Mouse (Mus musculus): Measurements from ENCODE around the gene Zmynd8. TPM values are rescaled to one million over a fixed set of nuclear protein-coding genes. Genes with fewer than 3 reads are reported as not detected.

Zmynd8 gene
- polyA plus RNA-seq, 1 experiment = 75.2 TPM

DNA sequence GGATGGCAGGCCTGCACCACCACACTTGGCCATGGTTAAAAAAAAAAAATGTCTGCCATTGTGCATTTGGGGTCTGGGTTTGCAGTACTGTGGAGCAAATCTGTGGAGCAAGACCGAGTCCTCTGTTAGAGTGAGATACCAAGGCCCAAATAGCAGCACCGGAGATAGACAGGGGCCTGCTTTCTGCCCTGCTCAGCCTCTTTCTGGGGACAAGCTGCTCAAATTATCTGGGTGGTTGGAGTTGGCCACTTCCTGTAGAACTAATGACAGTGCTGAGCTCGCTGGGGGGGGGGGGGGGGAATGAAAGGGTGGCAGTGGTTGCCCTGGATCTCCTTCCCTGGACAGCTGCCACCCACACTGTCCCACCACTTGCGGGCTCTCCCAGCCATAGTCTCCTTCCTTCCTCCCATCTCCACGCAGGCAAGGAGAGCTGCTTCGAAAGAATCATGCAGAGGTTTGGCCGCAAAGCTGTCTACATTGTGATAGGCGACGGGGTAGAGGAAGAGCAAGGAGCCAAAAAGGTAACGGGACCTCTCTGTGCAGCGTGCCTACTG lies 129.9 kb downstream of the Zmynd8 start:
- TF ChIP-seq POLR2A (IDR thresholded peaks at IDR 0.05; ENCODE audit: borderline replicate concordance, control insufficient read depth, low read depth, low read length) (no peak), CTCF (IDR thresholded peaks at IDR 0.05; ENCODE audit: control insufficient read depth, insufficient read depth, low read length) (no peak)
- WGBS = 5% methylated on average over 11 of the region's 11 CpGs
- H3K4me1 ChIP-seq (ENCODE audit: control insufficient read depth, insufficient read depth, low read length) = no peaks in the 10 kb centered on the region
- no peak overlapping the region for H3K27ac ChIP-seq (ENCODE audit: control insufficient read depth, insufficient read depth, low read depth, low read length, poor library complexity)
- no peak overlapping the region for H3K4me3 ChIP-seq (replicated peaks; ENCODE audit: control insufficient read depth, low read depth, low read length)

GRCm38 (mm10) chr2:165759421-165759985 lies 139.3 kb downstream of the Zmynd8 start:
- TF ChIP-seq CTCF (IDR thresholded peaks at IDR 0.05; ENCODE audit: control insufficient read depth, insufficient read depth, low read length) (no peak), POLR2A (IDR thresholded peaks at IDR 0.05; ENCODE audit: borderline replicate concordance, control insufficient read depth, low read depth, low read length) (no peak)

GRCm38 (mm10) chr2:165758534-165758933 lies 140.3 kb downstream of the Zmynd8 start:
- Histone ChIP-seq H3K27ac (ENCODE audit: control insufficient read depth, insufficient read depth, low read depth, low read length, poor library complexity) (no peak overlapping the region), H3K4me3 (replicated peaks; ENCODE audit: control insufficient read depth, low read depth, low read length) (no peak overlapping the region), H3K4me1 (ENCODE audit: control insufficient read depth, insufficient read depth, low read length) (no peaks in the 10 kb centered on the region)
- 61% methylated on average over 5 of the region's 5 CpGs for WGBS
- TF ChIP-seq CTCF (IDR thresholded peaks at IDR 0.05; ENCODE audit: control insufficient read depth, insufficient read depth, low read length) (no peak), POLR2A (IDR thresholded peaks at IDR 0.05; ENCODE audit: borderline replicate concordance, control insufficient read depth, low read depth, low read length) (no peak)

More at GRCm38 (mm10) chr2:165759421-165759985, 139.3 kb downstream of the Zmynd8 start:
- Histone ChIP-seq H3K4me1 (ENCODE audit: control insufficient read depth, insufficient read depth, low read length) (no peaks in the 10 kb centered on the region), H3K27ac (ENCODE audit: control insufficient read depth, insufficient read depth, low read depth, low read length, poor library complexity) (no peak overlapping the region), H3K4me3 (replicated peaks; ENCODE audit: control insufficient read depth, low read depth, low read length) (no peak overlapping the region)
- WGBS = 83% methylated on average over 13 of the region's 13 CpGs

DNA sequence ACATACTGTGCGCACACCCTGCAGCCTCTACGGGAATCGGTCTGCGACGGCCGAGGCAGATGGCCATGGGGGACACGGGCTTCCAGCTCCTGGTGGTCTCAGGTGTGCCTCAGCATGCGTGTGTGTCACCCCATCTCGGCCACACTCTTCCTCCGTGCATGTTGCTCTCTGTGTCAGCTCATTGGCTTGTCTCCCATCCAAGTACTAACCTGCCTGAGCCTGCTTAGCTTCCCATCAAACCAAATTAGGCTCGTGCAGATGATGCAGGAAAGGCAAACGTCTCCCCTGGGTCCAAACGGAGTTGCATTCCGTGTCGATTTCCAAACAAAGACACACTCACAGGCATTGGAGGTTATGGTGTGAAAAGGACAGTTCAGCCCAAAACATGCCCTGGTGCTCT lies 141.0 kb downstream of the Zmynd8 start:
- WGBS = 86% methylated on average over 15 of the region's 15 CpGs
- no peaks in the 10 kb centered on the region for H3K4me1 ChIP-seq (ENCODE audit: control insufficient read depth, insufficient read depth, low read length)
- H3K4me3 ChIP-seq (replicated peaks; ENCODE audit: control insufficient read depth, low read depth, low read length) = no peak overlapping the region
- H3K27ac ChIP-seq (ENCODE audit: control insufficient read depth, insufficient read depth, low read depth, low read length, poor library complexity) = no peak overlapping the region
- TF ChIP-seq CTCF (IDR thresholded peaks at IDR 0.05; ENCODE audit: control insufficient read depth, insufficient read depth, low read length) = no peak
- no peak for TF ChIP-seq POLR2A (IDR thresholded peaks at IDR 0.05; ENCODE audit: borderline replicate concordance, control insufficient read depth, low read depth, low read length)

- Histone ChIP-seq H3K4me1 (ENCODE audit: control insufficient read depth, insufficient read depth, low read length) (peaks cover 1% of the 10 kb centered on the region; the same call in 1 of the 2 replicates), H3K27ac (ENCODE audit: control insufficient read depth, insufficient read depth, low read depth, low read length, poor library complexity) (no peak overlapping the region), H3K4me3 (replicated peaks; ENCODE audit: control insufficient read depth, low read depth, low read length) (no peak overlapping the region)
- WGBS = 36% methylated on average over 4 of the region's 4 CpGs
- TF ChIP-seq POLR2A (IDR thresholded peaks at IDR 0.05; ENCODE audit: borderline replicate concordance, control insufficient read depth, low read depth, low read length) = no peak
- TF ChIP-seq CTCF (IDR thresholded peaks at IDR 0.05; ENCODE audit: control insufficient read depth, insufficient read depth, low read length) = no peak
Measured at GRCm38 (mm10) chr2:165752704-165753103, 146.1 kb downstream of the Zmynd8 start.

- no peak for TF ChIP-seq POLR2A (IDR thresholded peaks at IDR 0.05; ENCODE audit: borderline replicate concordance, control insufficient read depth, low read depth, low read length)
- TF ChIP-seq CTCF (IDR thresholded peaks at IDR 0.05; ENCODE audit: control insufficient read depth, insufficient read depth, low read length) = no peak
- Histone ChIP-seq H3K4me1 (ENCODE audit: control insufficient read depth, insufficient read depth, low read length) (peaks cover 1% of the 10 kb centered on the region; the same call in 1 of the 2 replicates), H3K27ac (ENCODE audit: control insufficient read depth, insufficient read depth, low read depth, low read length, poor library complexity) (no peak overlapping the region), H3K4me3 (replicated peaks; ENCODE audit: control insufficient read depth, low read depth, low read length) (no peak overlapping the region)
- 30% methylated on average over 7 of the region's 7 CpGs for WGBS
Measured at GRCm38 (mm10) chr2:165751068-165751467, 147.7 kb downstream of the Zmynd8 start.

- Histone ChIP-seq H3K27ac (ENCODE audit: control insufficient read depth, insufficient read depth, low read depth, low read length, poor library complexity) (no peak overlapping the region), H3K4me1 (ENCODE audit: control insufficient read depth, insufficient read depth, low read length) (peaks cover 1% of the 10 kb centered on the region; the same call in 1 of the 2 replicates), H3K4me3 (replicated peaks; ENCODE audit: control insufficient read depth, low read depth, low read length) (no peak overlapping the region)
- WGBS = 81% methylated on average over 11 of the region's 11 CpGs
- TF ChIP-seq CTCF (IDR thresholded peaks at IDR 0.05; ENCODE audit: control insufficient read depth, insufficient read depth, low read length) = no peak
- no peak for TF ChIP-seq POLR2A (IDR thresholded peaks at IDR 0.05; ENCODE audit: borderline replicate concordance, control insufficient read depth, low read depth, low read length)
Measured at GRCm38 (mm10) chr2:165748426-165748825, 150.4 kb downstream of the Zmynd8 start.

GRCm38 (mm10) chr2:165747975-165748374 lies 150.8 kb downstream of the Zmynd8 start:
- Histone ChIP-seq H3K4me3 (replicated peaks; ENCODE audit: control insufficient read depth, low read depth, low read length) (no peak overlapping the region), H3K4me1 (ENCODE audit: control insufficient read depth, insufficient read depth, low read length) (peaks cover 1% of the 10 kb centered on the region; the same call in 1 of the 2 replicates), H3K27ac (ENCODE audit: control insufficient read depth, insufficient read depth, low read depth, low read length, poor library complexity) (no peak overlapping the region)
- TF ChIP-seq CTCF (IDR thresholded peaks at IDR 0.05; ENCODE audit: control insufficient read depth, insufficient read depth, low read length) (no peak), POLR2A (IDR thresholded peaks at IDR 0.05; ENCODE audit: borderline replicate concordance, control insufficient read depth, low read depth, low read length) (no peak)
- WGBS = 64% methylated on average over 7 of the region's 7 CpGs

Data from bone marrow, adult 2 months (tissue).